Comparison of ENCODE assay signal across 20 mouse cellular contexts in genomic region chr16:37579591-37579990, GRCm38 (mm10). TPM values are rescaled to one million over a fixed set of nuclear protein-coding genes. Genes with fewer than 3 reads are reported as not detected.
DNase-seq lines count a peak whose midpoint lies in the region; ATAC-seq and TF ChIP-seq lines count a peak whose summit lies in the region.
"Had no signal": no experiment of that assay in that cellular context is flagged by ENCODE, and none has a peak within 500 bp of the region (broad histone marks: within the 10 kb centered on the region; RNA-seq: fewer than 3 reads in every experiment).

No protein-coding gene starts in this region.

- TF ChIP-seq CTCF in kidney, postnatal 0 days (IDR thresholded peaks at IDR 0.05; ENCODE audit: low read depth): no peak

- H3K36me3 ChIP-seq in intestine, embryonic 14.5 days (ENCODE audit: control insufficient read depth, insufficient read depth, low read length): no peaks in the 10 kb centered on the region
- no peaks in the 10 kb centered on the region for H3K36me3 ChIP-seq in intestine, embryonic 16.5 days (ENCODE audit: control insufficient read depth, insufficient read depth, low read length)
- H3K36me3 ChIP-seq in kidney, postnatal 0 days (ENCODE audit: insufficient read depth, low read length): no peaks in the 10 kb centered on the region
- H3K36me3 ChIP-seq in kidney, embryonic 16.5 days (ENCODE audit: insufficient read depth, low read length): no peaks in the 10 kb centered on the region
- H3K36me3 ChIP-seq in liver, embryonic 16.5 days (ENCODE audit: control insufficient read depth, insufficient read depth): no peaks in the 10 kb centered on the region
- H3K36me3 ChIP-seq: heart, embryonic 15.5 days had no signal

- H3K4me2 ChIP-seq in intestine, embryonic 14.5 days (ENCODE audit: low read length): no peak overlapping the region
- H3K4me2 ChIP-seq in intestine, embryonic 16.5 days (ENCODE audit: low read depth, low read length): no peak overlapping the region
- no peak overlapping the region for H3K4me2 ChIP-seq in kidney, postnatal 0 days (ENCODE audit: low read length)
- H3K4me2 ChIP-seq in kidney, embryonic 16.5 days (replicated peaks; ENCODE audit: low read depth, low read length): no peak overlapping the region
- no peak overlapping the region for H3K4me2 ChIP-seq in liver, embryonic 16.5 days (ENCODE audit: low read depth, low read length)
- H3K4me2 ChIP-seq: forebrain, embryonic 13.5 days; heart, embryonic 15.5 days; hindbrain, embryonic 14.5 days had no signal

- no peak overlapping the region for H3K4me3 ChIP-seq in intestine, embryonic 14.5 days (ENCODE audit: low read depth, low read length)
- no peak overlapping the region for H3K4me3 ChIP-seq in intestine, embryonic 16.5 days (ENCODE audit: low read length)
- no peak overlapping the region for H3K4me3 ChIP-seq in kidney, postnatal 0 days (replicated peaks; ENCODE audit: low read depth, low read length)
- no peak overlapping the region for H3K4me3 ChIP-seq in kidney, embryonic 16.5 days (ENCODE audit: low read length)
- no peak overlapping the region for H3K4me3 ChIP-seq in liver, embryonic 16.5 days (ENCODE audit: low read depth, low read length)
- H3K4me3 ChIP-seq: forebrain, embryonic 13.5 days; heart, embryonic 15.5 days had no signal

- DNase-seq in intestine, embryonic 14.5 days (ENCODE audit: low spot score): peak; percentile 39
- DNase-seq in kidney, postnatal 0 days (ENCODE audit: low spot score): no peak
- DNase-seq in kidney, postnatal 36 days: peak; percentile 50 to 56
- DNase-seq in left cerebral cortex, adult 8-10 months (ENCODE audit: low spot score in 2 of 2): no peak
- DNase-seq: adrenal gland, postnatal 36 days; cerebellum, adult 9-10 months; heart, postnatal 4 days had no signal

- peaks cover 3% of the 10 kb centered on the region; the same call in 1 of the 2 replicates for H3K4me1 ChIP-seq in intestine, embryonic 14.5 days (replicated peaks; ENCODE audit: control insufficient read depth, insufficient read depth, low read length)
- peaks cover 8% of the 10 kb centered on the region; the same call in 1 of the 2 replicates for H3K4me1 ChIP-seq in intestine, embryonic 16.5 days (ENCODE audit: control insufficient read depth, insufficient read depth, low read length)
- peaks cover 7% of the 10 kb centered on the region for H3K4me1 ChIP-seq in kidney, postnatal 0 days (replicated peaks; ENCODE audit: insufficient read depth, low read length)
- H3K4me1 ChIP-seq in kidney, embryonic 16.5 days (ENCODE audit: insufficient read depth, low read length): peaks cover 10% of the 10 kb centered on the region
- H3K4me1 ChIP-seq in liver, embryonic 16.5 days (ENCODE audit: control insufficient read depth, low read depth, low read length): no peaks in the 10 kb centered on the region; the same call in 1 of the 2 replicates

- H3K27me3 ChIP-seq in intestine, embryonic 14.5 days (replicated peaks; ENCODE audit: control insufficient read depth, insufficient read depth, low read length): no peaks in the 10 kb centered on the region
- no peaks in the 10 kb centered on the region for H3K27me3 ChIP-seq in intestine, embryonic 16.5 days (replicated peaks; ENCODE audit: control insufficient read depth, insufficient read depth, low read length)
- H3K27me3 ChIP-seq in kidney, postnatal 0 days (ENCODE audit: insufficient read depth, low read length): no peaks in the 10 kb centered on the region
- H3K27me3 ChIP-seq in kidney, embryonic 16.5 days (ENCODE audit: insufficient read depth, low read length): no peaks in the 10 kb centered on the region
- no peaks in the 10 kb centered on the region for H3K27me3 ChIP-seq in liver, embryonic 16.5 days (ENCODE audit: control insufficient read depth, insufficient read depth, low read depth, low read length)
- H3K27me3 ChIP-seq: forebrain, embryonic 13.5 days; heart, embryonic 15.5 days had no signal

- 72% methylated on average over 1 of the region's 1 CpGs for WGBS in intestine, embryonic 14.5 days
- 56% methylated on average over 1 of the region's 1 CpGs for WGBS in intestine, embryonic 16.5 days
- 63% methylated on average over 1 of the region's 1 CpGs for WGBS in kidney, postnatal 0 days
- WGBS in kidney, embryonic 16.5 days: 79% methylated on average over 1 of the region's 1 CpGs
- 47% methylated on average over 1 of the region's 1 CpGs for WGBS in liver, embryonic 16.5 days (ENCODE audit: insufficient replicate concordance)

- ATAC-seq in intestine, embryonic 14.5 days (replicated peaks; ENCODE audit: low FRiP score, low TSS enrichment, low read depth): no peak
- ATAC-seq in intestine, embryonic 16.5 days: no peak
- peak; percentile 41; the same call in 1 of the 2 replicates for ATAC-seq in kidney, postnatal 0 days (replicated peaks; ENCODE audit: low FRiP score, low read depth)
- no peak for ATAC-seq in kidney, embryonic 16.5 days (ENCODE audit: low FRiP score, low TSS enrichment)
- no peak; the same call in 1 of the 2 replicates for ATAC-seq in liver, embryonic 16.5 days (ENCODE audit: low read depth)
- no peak for ATAC-seq in inflammation-experienced regulatory T-cells, adult 6 months
- ATAC-seq: forebrain, embryonic 13.5 days had no signal

- H3K9me3 ChIP-seq in intestine, embryonic 14.5 days (ENCODE audit: control insufficient read depth, low read length): no peaks in the 10 kb centered on the region
- H3K9me3 ChIP-seq in intestine, embryonic 16.5 days (ENCODE audit: control insufficient read depth, low read length): no peaks in the 10 kb centered on the region
- no peaks in the 10 kb centered on the region for H3K9me3 ChIP-seq in kidney, postnatal 0 days (replicated peaks; ENCODE audit: low read length)
- no peaks in the 10 kb centered on the region for H3K9me3 ChIP-seq in kidney, embryonic 16.5 days (ENCODE audit: low read length)
- no peaks in the 10 kb centered on the region for H3K9me3 ChIP-seq in liver, embryonic 16.5 days (replicated peaks; ENCODE audit: control insufficient read depth, low read length)
- H3K9me3 ChIP-seq: forebrain, embryonic 13.5 days; heart, embryonic 15.5 days had no signal

- H3K27ac ChIP-seq in intestine, embryonic 14.5 days (ENCODE audit: low read depth): no peak overlapping the region
- H3K27ac ChIP-seq in intestine, embryonic 16.5 days (ENCODE audit: low read length): no peak overlapping the region
- H3K27ac ChIP-seq in kidney, postnatal 0 days: no peak overlapping the region
- no peak overlapping the region for H3K27ac ChIP-seq in kidney, embryonic 16.5 days (ENCODE audit: low read length)
- H3K27ac ChIP-seq in liver, embryonic 16.5 days (ENCODE audit: low read length): peak overlapping the region; percentile 74
- H3K27ac ChIP-seq: forebrain, embryonic 13.5 days; heart, embryonic 15.5 days; hindbrain, embryonic 14.5 days; macrophage had no signal

- H3K9ac ChIP-seq in intestine, embryonic 14.5 days (ENCODE audit: low read length): no peak overlapping the region
- H3K9ac ChIP-seq in intestine, embryonic 16.5 days (ENCODE audit: low read depth, low read length): no peak overlapping the region
- H3K9ac ChIP-seq in kidney, postnatal 0 days (ENCODE audit: low read depth, low read length): no peak overlapping the region
- no peak overlapping the region for H3K9ac ChIP-seq in kidney, embryonic 16.5 days (replicated peaks; ENCODE audit: low read length)
- H3K9ac ChIP-seq in liver, embryonic 16.5 days (ENCODE audit: low read depth, low read length): no peak overlapping the region
- H3K9ac ChIP-seq: forebrain, embryonic 13.5 days; heart, embryonic 15.5 days; hindbrain, embryonic 14.5 days had no signal

RNA-seq across cellular contexts. Expression of gene Hgd, which starts 0.4 kb away (rescaled TPM):
- polyA plus RNA-seq in intestine, embryonic 14.5 days (2014; fragmentation: Nextera tagmentation; extraction: Ambion mirVana): 0.11 and 0.24 TPM in 2 replicates
- 1.2 TPM in 2 replicates for polyA plus RNA-seq in intestine, embryonic 16.5 days (2015; fragmentation: Nextera tagmentation; extraction: Ambion mirVana)
- polyA plus RNA-seq in kidney, postnatal 0 days (2015; fragmentation: Nextera tagmentation; extraction: Ambion mirVana): 43.6 and 51.7 TPM in 2 replicates
- 10.4 and 10.7 TPM in 2 replicates for polyA plus RNA-seq in kidney, embryonic 16.5 days (2015; fragmentation: Nextera tagmentation; extraction: Ambion mirVana)
- polyA plus RNA-seq in liver, embryonic 16.5 days (2015; fragmentation: Nextera tagmentation; extraction: Ambion mirVana): 47.1 and 55.1 TPM in 2 replicates
- not detected for total RNA-seq in left cerebral cortex, adult 8-10 months (2022)
- not detected for polyA plus RNA-seq in inflammation-experienced regulatory T-cells, adult 6 months (2017; shearing (Covaris generic))
- total RNA-seq: left cerebral cortex, adult 18-20 months; left cerebral cortex, postnatal 36 days; monocyte, adult 5-6 weeks; neutrophil, adult 5-6 weeks had no signal
- polyA plus RNA-seq: embryonic facial prominence, embryonic 14.5 days; macrophage had no signal

RNA-seq across cellular contexts. Expression of gene Rabl3, which starts 39.9 kb away (rescaled TPM):
- polyA plus RNA-seq in intestine, embryonic 14.5 days (2014; fragmentation: Nextera tagmentation; extraction: Ambion mirVana): 28.1 and 32.8 TPM in 2 replicates
- polyA plus RNA-seq in intestine, embryonic 16.5 days (2015; fragmentation: Nextera tagmentation; extraction: Ambion mirVana): 30.2 and 31.0 TPM in 2 replicates
- 20.7 and 21.4 TPM in 2 replicates for polyA plus RNA-seq in kidney, postnatal 0 days (2015; fragmentation: Nextera tagmentation; extraction: Ambion mirVana)
- 24.7 and 25.3 TPM in 2 replicates for polyA plus RNA-seq in kidney, embryonic 16.5 days (2015; fragmentation: Nextera tagmentation; extraction: Ambion mirVana)
- 13.1 and 13.2 TPM in 2 replicates for polyA plus RNA-seq in liver, embryonic 16.5 days (2015; fragmentation: Nextera tagmentation; extraction: Ambion mirVana)
- 10 to 100 TPM in 3 of 4 experiments, 1 to 10 TPM in 1; 9.4 to 12.0 (median 11.1) TPM for total RNA-seq in left cerebral cortex, adult 8-10 months (2022)
- 10 to 100 TPM; 12.6 to 14.2 (median 13.2) TPM for polyA plus RNA-seq in inflammation-experienced regulatory T-cells, adult 6 months (2017; shearing (Covaris generic))

RNA-seq across cellular contexts. Expression of gene Gtf2e1, which starts 40.0 kb away (rescaled TPM):
- 24.6 and 28.3 TPM in 2 replicates for polyA plus RNA-seq in intestine, embryonic 14.5 days (2014; fragmentation: Nextera tagmentation; extraction: Ambion mirVana)
- polyA plus RNA-seq in intestine, embryonic 16.5 days (2015; fragmentation: Nextera tagmentation; extraction: Ambion mirVana): 16.4 and 17.3 TPM in 2 replicates
- polyA plus RNA-seq in kidney, postnatal 0 days (2015; fragmentation: Nextera tagmentation; extraction: Ambion mirVana): 17.9 TPM in 2 replicates
- 26.4 and 29.0 TPM in 2 replicates for polyA plus RNA-seq in kidney, embryonic 16.5 days (2015; fragmentation: Nextera tagmentation; extraction: Ambion mirVana)
- polyA plus RNA-seq in liver, embryonic 16.5 days (2015; fragmentation: Nextera tagmentation; extraction: Ambion mirVana): 6.6 and 6.9 TPM in 2 replicates
- 10 to 100 TPM; 14.7 to 16.6 (median 16.1) TPM for total RNA-seq in left cerebral cortex, adult 8-10 months (2022)
- polyA plus RNA-seq in inflammation-experienced regulatory T-cells, adult 6 months (2017; shearing (Covaris generic)): 10 to 100 TPM; 11.2 to 16.2 (median 14.4) TPM

Comparison
In these comparisons a context has a peak if more than half of its experiments do, and no peak if none do; other contexts are left out.
1. DNase-seq: peak in intestine, embryonic 14.5 days (single experiment) and kidney, postnatal 36 days (2 of 2); none in kidney, postnatal 0 days (single experiment) and left cerebral cortex, adult 8-10 months (0 of 2).